Mouse (Mus musculus) adrenal gland, adult 8-10 months (tissue): ENCODE measurements at regions not wholly inside any gene's neighbourhood (a gene's known extent, or its start where the extent isn't known, plus 50 kb on each side); places are given as distances from the start of the nearest gene placed in this dataset.
A peak's percentile ranks its signal among the peaks of the same experiment; 100 is the strongest.

Source experiments
- DNase-seq: peaks from one replicate; pipeline ENCODE4 v3.0.0; 2022
- microRNA-seq, 2 experiments: library from miRNA; unstranded; fragments of <30 nt; microRNA quantifications; one replicate each; pipeline ENCODE4 v1.2.0; 2022

DNA sequence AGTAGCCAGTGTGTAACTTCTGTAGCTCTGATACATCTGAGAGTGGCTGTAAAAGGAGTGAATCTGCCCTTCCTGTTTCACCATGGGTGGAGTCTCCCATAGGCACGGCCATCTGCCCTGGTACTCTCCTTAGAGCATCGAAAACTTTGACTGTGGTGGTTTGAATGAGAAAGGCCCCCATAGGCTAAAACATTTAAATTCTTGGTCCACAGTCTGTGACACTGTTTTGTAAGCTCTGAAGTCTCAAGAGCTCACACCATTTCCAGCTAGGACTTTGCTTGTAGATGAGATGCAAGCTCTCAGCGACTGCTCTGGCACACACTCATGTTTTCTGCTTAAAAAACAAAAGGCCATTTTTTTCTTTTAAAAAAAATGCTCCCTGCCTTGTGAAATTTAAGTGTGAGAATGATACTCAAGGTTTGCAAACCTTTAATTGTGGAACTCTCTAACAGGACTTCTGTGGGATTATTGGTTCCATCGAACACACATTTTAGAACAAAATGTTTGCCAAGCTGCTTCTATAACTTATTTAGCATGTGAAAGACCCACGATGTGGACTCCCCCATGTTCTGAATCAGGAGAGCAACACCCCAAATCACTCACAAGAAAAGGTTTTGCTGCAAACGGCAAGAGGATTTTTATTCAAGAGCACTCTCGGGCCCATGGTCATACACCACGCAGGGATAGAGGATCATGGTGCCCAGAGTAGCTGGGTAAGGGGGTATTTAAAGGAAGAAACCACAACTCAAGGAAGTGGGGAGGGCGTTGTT is 65.7 kb upstream of the Klf12 start:
- DNase-seq: no peak

DNA sequence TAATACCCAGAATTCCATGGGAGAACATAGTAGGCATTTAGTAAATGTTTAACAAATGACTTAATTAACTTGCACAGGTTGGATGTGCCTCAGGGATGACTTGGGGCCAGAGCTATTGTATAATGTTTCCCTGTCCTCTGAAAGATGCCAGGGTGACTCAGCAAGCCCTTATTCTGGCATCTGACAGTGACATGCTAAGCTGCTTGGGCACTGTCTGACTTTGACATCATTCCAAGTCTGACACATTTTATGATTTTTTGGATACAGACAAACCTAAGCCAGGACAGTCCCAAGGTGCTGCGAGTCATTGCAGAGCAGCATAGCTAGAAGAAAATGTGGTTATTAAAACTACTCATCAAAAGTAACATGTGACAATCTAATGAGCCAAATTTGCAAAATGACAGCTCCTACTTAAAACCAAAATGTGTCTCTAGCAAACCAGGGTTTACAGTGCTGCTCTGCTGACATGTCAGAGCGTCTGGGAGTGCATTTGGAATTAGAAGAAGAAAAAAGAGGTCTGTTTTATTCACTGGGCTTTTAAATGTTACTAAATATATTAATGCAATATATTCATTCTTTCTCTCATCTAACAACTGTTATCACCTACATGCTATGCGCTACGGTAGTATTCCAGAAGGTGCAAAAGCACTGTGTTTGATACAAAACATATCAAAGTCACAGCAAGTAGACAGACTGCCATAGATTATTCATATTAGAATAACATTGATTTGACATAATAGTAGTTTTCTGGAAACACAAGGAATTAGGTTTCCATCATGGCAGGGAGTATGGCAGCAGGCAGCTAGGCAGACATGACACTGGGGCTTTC is 64.1 kb upstream of the Klf12 start:
- DNase-seq: peak; percentile 45

DNA sequence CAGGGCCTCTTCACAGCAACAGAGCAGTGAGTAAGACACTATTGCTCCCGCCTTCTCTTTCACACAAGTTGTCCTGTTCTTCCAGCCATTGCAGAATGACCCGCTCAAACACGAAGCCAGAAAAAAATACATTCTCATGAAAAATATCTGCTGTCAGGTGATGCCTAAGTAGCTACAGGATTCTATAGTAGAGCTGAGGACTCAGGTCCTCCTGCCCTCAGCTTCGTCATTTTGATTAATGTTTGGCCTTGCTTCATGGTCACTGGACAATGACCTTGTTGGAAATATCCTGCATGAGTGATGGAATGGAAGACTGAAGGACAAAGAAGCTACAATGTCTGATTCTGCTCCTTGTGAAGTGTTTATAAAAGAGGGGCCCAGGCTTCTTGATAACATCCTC is 52.4 kb upstream of the Klf12 start:
- peak; percentile 53 for DNase-seq

Small RNA genes in the stretch of these regions (microRNA-seq; reads per million reads assigned to microRNA genes)
- 0 reads per million in 2 experiments for gene Gm22401
